Mouse (Mus musculus): ENCODE measurements around the gene 2900026A02Rik.

2900026A02Rik gene

DNA sequence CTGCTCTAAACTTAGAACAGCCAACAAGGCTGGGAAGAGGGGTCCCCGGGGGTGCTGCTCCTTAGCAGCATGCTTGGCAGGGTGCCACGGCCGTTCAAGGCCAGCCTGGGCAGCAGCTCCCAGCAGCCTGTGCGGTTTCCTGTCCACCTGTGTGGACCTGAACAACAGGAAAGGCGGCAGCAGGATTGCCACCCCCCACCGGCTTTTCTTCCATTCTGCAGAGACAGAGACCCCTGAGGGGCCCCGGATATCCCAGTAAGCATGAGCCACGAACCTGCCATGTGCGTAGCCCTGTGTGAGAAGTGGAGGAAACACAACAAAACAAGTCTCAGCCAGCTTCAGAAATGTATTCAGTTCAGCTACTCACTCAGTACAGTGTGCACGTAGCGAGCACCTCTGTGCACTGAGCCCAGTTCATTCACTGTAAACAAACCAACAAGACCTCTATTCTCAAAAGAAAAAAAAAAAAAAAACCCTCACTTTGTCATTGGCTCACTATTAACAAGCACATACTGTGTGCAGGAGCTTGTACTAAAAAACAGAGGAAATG lies 69.4 kb downstream of the 2900026A02Rik start:
- no peak for DNase-seq (ENCODE audit: extremely low spot score, low spot score)

DNA sequence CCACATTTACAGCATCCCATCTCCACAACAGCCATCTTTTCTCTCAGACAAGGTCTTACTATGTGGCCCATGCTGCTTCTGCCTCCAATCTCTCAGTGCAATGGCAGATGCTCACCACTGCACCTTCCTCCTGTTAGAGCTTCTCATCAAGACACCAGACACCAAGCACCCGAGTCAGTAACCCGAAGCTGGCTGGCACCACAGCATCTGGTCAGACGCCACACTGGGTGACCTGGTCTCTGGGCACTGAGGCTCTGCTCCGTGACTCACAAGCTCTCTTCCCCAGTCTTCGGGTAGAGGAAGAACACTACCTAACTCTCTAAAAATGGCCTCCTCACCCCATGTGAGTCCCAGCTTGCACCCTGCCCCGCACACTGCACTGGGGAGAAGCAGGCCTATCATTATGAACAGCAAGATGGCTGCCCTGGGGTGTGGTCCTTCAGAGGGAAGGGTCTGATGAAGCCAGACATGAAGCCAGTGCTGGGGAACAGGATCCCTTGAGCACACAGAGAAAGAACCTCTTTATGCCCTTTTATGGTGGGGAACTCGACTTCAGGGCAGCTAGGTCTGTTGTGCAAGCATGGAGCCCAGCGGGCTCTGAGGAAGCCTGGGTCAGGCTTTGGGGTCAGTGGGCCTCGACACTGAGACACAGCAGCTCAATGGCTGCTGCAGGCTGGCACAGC lies 70.0 kb downstream of the 2900026A02Rik start:
- DNase-seq (ENCODE audit: extremely low spot score, low spot score), result no peak

DNA sequence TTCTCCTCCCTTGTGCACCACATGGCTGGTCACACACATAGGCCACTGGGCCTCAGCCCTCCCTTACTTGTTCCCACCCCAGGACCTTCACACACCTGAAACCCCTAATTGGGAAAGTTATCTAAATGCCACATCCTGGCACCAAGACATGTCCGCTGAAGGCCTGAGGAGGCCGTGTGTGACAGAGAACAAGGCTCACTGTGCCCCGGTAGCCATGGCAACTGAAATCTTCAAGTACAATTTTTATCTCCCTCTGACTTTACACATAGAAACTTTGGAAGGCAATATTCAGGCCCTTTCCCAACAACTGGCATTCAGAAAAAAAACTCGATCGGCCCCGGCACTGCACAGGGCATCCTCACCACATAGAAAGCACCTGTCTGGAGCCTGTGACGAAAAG lies 72.0 kb downstream of the 2900026A02Rik start:
- no peak for DNase-seq (ENCODE audit: extremely low spot score, low spot score)

DNA sequence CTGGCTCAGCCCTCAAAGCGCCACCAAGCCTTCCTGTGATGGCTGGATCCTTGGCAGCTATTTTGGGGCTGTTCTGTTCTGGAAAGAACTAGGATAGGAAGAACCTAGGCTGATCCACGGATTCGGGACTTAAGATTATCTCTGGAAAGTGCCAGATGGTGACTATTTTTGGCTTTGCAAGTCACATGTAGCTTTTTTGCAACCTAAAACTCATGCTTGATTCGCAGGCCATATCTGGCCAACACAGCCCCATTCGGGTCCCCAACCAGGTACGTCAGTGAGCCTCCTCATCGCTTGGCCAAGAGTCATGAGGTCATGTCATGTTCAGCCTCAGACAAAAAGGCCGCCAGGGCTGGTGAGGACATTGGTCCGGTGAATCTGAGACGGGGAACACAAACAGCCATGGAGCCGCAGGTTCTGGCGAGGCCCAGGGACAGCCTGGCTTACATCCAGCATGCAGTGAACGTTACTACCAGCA lies 73.0 kb downstream of the 2900026A02Rik start:
- DNase-seq (ENCODE audit: extremely low spot score, low spot score), result no peak

DNA sequence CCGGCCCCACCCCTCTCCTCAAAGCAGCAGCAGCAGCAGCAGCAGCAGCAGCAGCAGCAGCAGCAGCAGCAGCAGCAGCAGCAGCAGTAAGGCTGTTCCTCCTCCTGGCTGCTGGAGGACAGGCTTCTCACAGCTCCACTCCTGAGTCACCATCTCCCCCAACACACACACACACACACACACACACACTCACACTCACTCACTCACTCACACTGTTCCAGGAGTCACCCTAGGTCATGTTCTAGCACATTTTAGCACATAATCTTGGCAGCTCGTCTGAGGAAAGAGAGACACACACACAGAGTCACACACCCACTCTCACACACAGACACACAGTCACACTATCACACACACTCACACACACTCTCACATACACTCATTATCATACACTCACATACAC lies 74.4 kb downstream of the 2900026A02Rik start:
- no peak for DNase-seq (ENCODE audit: extremely low spot score, low spot score)

DNA sequence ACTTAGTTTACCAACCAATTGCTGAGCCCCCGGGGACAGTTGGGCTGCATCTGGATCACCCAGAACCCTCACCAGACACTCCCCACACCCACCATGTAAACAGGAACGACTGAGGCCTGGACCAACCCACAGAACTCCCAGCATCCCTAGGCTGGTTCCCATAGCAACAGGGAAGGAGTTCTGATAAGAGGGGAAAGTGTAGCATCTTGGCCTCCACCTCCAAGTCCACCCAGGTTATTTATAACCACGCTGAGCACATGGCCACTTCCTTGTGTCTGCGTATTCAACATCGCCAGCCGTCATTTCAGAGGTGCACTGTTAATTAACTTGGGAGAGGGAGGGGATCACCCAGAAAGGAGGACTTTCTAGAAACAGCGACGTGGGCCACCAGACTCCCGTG lies 75.9 kb downstream of the 2900026A02Rik start:
- DNase-seq (ENCODE audit: extremely low spot score, low spot score), result no peak

DNA sequence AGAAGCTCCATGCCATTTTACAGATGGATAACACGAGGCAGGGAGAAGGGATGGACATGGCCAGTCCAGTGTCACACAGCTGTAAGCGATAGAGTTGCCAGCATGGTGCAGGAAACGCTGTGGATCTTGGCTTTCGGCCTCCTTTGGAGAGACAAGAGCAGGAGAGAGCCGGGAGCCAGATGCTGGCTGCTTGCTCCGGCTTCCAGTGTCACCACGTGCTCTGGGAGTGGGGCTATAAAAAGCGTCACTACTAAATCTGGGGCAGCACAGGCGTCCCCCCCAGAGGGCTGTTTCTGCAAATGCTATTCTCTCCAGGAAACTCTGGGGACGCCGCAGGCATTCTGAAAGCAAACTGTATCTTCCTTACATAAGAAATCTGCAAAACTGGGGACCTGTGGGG lies 78.5 kb downstream of the 2900026A02Rik start:
- DNase-seq (ENCODE audit: extremely low spot score, low spot score), result no peak

DNA sequence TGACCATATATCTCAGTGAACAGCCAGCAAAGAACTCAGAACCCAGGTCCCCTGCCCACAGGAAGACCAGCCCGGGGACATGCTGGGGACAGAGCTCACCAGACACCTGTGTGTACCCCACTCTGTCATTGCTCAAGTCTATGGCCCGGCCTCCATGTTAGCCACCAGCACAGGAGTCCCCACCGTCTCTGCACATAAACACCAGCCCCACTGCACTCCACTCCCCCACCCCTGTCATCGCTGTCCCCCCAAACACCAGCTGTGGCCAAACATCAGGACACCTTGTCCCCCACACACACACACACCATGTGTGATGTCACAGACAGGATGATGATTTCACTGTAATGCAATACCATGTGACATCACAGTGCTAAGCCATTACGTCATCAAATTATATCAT lies 79.0 kb downstream of the 2900026A02Rik start:
- DNase-seq (ENCODE audit: extremely low spot score, low spot score), result no peak

DNA sequence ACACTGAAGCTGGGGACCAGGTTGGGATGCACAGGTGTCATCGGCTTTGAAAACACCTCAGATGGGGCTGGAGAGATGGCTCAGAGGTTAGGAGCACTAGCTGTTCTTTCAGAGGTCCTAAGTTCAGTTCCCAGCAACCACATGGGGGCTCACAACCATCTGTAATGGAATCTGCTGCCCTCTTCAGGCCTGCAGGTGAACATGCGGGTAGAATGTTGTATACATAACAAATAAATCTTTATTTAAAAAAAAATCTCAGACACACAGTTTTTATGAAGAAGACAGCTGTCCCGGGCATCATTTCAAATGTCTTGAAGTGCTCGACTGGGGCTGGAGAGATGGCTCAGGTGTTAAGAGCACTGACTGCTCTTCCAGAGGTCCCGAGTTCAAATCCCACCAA lies 80.2 kb downstream of the 2900026A02Rik start:
- no peak for DNase-seq (ENCODE audit: extremely low spot score, low spot score)

DNA sequence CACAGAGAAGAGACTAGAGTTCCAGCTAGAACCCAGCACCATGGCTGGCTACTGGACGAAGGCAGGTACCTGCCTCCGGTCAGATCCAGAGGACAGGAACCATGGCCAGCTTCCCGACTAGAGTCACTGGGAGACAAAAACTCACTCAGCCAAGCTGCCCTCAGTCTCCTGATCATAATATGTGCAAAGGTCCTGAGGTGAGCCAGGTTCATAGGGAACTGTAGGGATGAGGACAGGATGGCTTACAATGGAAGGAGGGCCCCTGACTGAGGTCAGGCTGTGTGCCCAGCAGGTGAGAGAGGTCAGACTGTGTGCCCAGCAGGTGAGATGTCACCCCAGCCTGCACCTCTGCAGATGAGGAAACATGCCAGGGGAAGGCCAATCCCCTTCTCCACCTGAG lies 81.0 kb downstream of the 2900026A02Rik start:
- no peak for DNase-seq (ENCODE audit: extremely low spot score, low spot score)

DNA sequence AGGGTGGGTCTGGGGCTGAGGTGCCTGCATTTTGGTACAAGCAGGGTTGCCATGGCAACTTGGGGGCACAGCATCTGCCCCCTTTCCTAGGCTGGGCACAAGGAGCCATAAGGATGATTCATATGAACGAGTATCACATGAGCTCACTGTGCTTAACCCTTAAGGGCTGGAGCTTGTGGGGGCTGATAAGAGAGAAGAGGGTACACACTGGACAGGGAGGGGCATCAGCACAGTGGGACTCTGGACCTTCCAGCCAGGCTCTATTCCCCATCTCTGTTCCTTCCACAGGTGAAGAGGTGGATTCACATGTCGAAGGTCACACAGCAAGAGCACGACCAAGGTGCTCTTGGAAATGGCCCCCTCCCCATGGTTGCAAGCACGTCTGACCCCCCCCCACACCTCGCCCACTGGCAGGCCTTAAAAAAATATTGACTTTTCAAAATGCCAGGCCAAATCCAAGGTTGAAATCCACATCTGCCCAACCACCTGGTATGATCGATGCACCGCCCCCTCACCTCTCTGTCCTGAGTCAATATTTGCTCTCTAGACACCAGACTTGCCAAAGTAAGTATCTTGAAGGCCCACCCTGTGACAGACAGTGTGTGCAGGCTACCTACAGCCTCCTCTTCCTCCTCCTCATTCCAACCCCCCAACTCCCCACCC lies 81.8 kb downstream of the 2900026A02Rik start:
- no peak for DNase-seq (ENCODE audit: extremely low spot score, low spot score)

DNA sequence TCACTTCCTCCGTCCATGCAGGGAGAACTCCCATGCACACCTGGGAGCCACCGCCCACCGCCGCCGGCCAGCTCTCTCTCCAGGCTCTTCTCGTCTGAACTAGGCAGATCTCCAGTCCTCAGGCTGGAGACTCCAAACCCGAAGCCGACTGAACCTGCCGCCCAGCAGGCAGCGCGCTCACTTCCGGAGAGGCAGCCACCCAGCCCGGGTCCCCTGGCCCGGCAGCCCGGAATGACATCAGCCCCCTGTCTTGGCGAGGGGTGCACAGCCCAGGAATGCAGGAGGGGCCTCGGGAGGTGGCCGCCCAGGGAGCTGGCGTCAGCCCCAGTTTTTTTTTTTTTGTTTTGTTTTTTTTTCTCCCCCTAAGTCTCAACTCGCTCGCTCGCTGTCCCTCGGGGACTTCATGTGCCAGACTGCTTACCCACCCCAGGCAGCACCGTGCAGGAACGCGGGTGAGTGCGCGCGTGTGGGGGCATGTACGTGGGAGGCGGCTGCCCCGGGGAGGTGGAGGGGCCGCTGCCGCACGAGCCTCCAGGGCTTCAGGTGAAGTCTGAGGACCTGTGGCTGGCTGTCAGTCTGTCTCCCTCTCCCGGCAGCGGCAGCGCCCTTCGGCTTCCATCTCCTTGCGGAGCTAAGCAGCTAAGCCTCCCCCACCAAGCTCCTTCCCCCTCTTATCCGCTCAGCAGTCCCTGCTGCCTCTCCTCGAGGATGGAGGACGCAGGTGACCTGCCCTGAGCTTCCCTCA lies 82.5 kb downstream of the 2900026A02Rik start:
- DNase-seq (ENCODE audit: extremely low spot score, low spot score), result peak; percentile 55

DNA sequence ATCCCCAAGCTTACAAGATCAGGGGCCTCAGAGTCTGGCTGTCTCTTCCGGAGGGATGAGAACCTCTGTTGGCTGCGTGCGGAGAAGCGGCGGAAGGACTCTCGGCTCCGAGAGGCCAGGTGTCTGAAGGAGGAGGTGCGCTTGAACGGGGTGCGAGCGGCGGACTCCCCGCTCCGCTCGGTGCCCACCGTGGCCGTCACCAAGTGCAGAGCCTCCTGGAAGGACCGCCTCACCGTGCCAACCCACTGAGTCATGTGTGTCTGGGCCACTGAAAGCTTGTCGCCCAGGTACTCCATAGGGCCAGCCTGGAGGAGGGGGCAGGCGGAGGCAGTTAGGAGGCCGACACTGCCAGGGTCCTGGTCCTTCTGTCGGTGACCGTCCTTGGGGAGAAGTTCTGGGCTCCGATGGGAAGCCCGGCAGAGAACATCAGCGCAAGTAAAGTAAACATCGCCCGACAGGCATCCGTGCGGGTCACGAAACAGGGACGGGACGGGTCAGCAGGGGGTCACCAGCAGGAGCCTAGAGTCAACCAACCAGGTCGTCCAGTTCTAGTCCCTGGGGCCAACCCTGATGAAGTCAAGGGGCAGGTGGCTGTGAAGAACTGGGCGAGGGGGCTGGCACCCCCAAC lies 83.2 kb downstream of the 2900026A02Rik start:
- DNase-seq (ENCODE audit: extremely low spot score, low spot score), result no peak

DNA sequence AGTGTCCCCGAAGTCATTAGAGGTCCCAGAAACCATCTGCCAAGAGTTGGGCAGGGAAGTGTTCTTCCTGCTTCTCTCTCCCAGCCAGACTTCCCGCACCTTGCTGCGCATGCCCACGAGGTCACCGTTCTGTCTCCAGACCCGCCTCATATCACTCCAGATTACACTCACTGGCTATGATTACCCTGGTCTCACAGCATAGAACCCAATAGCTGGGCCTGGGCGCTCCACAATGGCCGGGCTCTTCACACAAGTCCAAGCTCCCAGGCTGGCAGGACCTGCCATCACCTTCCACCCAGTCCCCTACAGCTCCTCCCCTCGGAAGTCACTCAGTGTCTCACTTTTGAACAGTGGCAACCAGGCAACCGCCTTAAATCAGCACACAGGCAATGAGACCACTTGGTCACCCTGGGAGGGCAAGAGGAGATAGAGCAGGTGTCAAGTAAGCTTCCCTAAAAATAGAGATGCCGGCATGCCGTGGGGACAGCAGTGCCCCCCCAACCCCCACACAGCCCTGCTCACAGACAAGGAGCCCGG lies 84.0 kb downstream of the 2900026A02Rik start:
- DNase-seq (ENCODE audit: extremely low spot score, low spot score), result no peak

DNA sequence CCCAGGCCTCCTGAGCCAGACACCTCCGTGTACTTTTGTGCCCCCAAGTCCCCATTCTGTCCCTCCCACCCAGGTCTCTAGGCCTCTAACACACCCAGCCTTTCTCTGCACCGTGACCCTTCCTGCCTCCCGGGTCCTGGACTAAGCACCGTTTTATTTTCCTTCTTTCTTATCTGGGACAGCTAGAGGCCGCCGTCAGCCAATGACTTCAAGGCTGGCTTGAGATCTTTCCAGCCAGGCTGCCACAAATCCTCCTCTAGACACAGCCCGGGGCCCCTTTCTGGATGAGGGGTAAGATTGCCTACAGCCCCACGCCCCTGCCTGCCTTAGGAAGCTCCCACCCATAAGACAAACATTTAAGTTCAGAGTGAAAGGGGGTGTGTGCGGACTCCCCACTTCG lies 85.5 kb downstream of the 2900026A02Rik start:
- no peak for DNase-seq (ENCODE audit: extremely low spot score, low spot score)

DNA sequence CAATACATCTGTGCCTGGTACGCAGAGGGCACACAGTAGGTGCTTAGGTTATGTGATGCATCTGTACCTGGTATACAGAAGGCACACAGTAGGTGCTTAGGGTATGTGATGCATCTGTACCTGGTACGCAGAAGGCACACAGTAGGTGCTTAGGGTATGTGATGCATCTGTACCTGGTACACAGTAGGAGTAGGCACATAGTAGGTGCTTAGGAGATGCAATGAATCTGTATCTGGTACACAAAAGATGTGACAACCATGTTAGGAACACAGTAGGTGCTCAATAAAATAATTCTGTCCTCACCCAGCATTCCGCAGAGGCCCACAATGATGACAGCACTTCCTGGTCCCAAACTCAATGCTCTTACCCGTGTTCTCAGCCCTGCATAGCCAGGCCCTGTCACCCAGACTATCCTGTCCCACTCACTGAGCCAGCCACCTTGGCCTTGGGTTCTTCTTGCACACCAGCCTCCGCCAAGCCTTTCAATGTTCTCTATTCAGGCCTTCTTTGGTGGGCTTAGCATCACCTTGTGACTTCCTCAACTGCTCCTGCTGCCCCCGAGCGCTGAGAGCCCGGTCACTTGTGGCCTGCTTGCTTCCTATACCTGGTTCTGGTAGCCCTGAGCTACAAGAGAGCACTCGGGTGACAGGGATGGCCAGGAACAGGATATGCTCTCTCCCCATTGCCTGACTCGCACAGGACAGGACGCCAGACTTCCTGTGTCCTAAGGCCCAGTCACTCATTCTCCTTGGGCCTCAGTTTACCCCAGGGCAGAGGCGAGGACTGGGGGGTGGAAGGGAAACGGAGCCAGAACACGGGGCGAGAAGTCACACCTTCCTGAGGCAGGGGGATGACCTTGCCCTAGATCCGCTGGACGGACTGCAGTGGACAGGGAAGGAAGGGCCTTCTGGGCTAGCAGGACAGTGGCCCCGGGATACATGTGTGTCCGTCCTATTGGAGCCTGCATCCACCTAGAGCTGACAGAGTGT lies 87.0 kb downstream of the 2900026A02Rik start:
- no peak for DNase-seq (ENCODE audit: extremely low spot score, low spot score)

DNA sequence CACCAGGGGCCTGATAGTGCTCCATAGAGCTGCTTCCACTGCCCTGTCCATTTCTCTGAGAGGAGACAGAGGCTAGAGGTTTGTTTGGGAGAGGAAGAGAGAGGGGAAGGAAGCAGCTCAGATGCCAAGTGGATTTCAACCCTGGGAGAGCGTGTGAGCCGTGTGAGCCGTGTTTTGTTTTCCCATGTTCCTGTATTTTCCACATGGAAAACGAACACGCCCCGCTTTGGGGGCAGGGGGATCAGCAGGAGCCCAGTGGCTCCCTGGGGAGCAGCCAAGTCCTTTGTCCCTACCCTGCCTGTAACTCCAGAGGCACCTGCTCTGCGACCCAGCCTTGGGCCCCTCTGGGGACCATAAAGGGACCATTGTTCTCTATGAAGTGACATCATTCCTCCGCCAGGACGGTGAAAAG lies 88.0 kb downstream of the 2900026A02Rik start:
- peak; percentile 43 for DNase-seq (ENCODE audit: extremely low spot score, low spot score)

DNA sequence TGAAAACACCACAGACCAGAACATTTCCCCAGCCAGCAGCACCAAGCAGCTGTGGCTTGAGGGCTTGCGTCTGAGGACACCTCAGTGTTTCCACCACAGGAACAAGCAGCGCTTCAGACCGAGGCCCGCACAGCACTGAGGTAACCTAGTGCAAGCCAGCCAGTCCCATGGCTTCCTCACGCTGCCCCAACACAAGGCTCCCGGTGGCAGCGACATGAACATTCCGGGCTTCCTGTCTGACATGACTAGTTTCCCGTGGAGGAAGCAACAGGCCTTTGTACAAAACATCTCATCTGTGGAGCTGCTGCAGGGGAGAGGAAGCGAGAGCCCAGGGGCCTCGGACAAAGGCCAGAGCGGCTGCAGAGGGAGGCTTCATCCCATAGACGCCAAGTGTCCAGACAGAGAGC lies 88.4 kb downstream of the 2900026A02Rik start:
- peak; percentile 43 for DNase-seq (ENCODE audit: extremely low spot score, low spot score)

DNA sequence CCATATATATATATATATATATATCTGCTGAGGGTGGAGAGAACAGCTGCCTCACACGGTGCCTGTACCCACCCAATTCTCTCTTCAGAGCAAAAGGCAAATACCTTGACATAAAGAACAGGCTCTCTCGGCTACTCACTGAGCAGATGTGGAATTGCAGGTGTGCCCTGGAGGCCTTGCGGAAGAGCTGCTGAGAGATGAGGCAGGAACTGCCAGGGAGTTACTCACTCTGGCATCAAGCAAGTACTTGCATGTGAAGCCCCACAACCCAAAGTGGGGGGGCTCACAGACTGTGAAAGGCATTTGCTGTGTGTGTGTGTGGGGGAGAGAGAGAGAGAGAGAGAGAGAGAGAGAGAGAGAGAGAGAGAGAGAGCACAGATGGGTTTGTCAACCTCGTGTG lies 92.6 kb downstream of the 2900026A02Rik start:
- no peak for DNase-seq (ENCODE audit: extremely low spot score, low spot score)

DNA sequence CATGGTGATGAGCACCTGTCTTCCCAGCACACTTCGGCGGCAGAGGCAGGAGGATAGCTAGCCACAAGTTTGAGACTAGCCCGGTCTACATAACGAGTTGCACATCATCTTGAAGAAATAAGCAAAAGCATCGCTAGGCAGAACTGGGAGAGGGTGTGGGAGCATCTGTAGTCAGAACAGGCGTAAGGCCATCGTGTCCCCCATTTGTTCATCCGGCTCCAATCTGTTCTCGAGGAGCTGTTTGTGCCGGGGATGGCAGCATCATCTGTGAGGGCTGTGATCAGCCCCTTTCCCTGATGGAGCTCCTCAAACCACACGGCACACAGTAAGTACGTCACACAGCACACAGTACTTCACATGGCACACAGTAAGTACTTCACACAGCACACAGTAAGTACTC lies 94.6 kb downstream of the 2900026A02Rik start:
- no peak for DNase-seq (ENCODE audit: extremely low spot score, low spot score)

Measured in neural tube, embryonic 10.5 days (tissue).